Mouse (Mus musculus): ENCODE data around the gene Mycl. TPM values are rescaled to one million over a fixed set of nuclear protein-coding genes. Genes with fewer than 3 reads are reported as not detected.
"Not testable (repeated sequence)": the region's sequence is repeated elsewhere in the genome, so short reads cannot be mapped to it uniquely, and the experiment has no call there.

Gene Mycl
- polyA plus RNA-seq, 1 experiment from 2014 or later, result 28.6 TPM

DNA sequence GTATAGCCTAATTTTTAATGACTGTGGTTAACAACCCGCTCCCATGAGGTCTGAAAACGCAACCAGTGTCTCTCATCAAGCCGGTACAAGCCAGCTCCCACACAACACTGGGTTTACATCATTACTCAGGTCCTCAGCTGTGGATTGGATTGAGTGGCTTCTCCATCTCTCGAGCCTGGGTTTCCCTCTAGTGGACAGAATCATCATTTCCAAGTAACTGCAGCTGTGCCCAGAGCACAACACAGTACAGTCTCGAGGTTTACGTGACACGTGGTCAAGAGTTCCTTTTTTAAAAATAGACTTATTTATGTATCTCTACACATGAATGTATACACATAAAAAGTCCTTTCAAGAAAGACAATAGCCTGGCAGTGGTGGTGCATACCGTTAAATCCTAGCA lies 10.3 kb upstream of the Mycl start:
- DNase-seq (ENCODE audit: low spot score), result no peak
- peaks cover 18% of the 10 kb centered on the region for H3K4me1 ChIP-seq
- H3K27me3 ChIP-seq (ENCODE audit: low read depth, poor library complexity, severe bottlenecking), result peaks cover 45% of the 10 kb centered on the region
- H3K27ac ChIP-seq, result no peak overlapping the region
- WGBS, result 57% methylated on average over 8 of the region's 8 CpGs
- no peaks in the 10 kb centered on the region for H3K9me3 ChIP-seq (replicated peaks)
- no peak overlapping the region for H3K4me3 ChIP-seq
- H3K36me3 ChIP-seq, result no peaks in the 10 kb centered on the region

DNA sequence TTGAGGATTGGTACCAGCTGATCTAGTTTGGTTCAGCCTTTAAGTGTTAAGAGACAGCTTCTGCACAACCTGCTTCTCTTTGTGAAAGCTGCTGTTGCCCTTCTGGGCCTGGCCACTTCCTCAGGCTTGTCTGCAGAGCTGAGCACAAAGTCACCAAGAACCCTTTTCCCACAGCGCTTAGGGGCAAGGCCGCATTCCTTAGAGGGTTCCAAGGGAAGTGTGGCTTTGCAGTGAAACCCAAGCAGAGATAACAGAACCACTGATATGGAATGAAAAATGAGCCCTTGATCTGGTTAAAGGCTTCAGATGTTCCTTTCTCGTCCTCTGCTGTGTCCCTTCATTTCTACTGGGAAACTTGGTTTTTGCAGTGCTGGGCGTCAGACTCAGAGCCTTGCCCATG lies 8.0 kb upstream of the Mycl start:
- Histone ChIP-seq H3K27ac (no peak overlapping the region), H3K27me3 (ENCODE audit: low read depth, poor library complexity, severe bottlenecking) (peaks cover 28% of the 10 kb centered on the region), H3K9me3 (replicated peaks) (no peaks in the 10 kb centered on the region), H3K4me1 (peaks cover 11% of the 10 kb centered on the region), H3K36me3 (no peaks in the 10 kb centered on the region), H3K4me3 (no peak overlapping the region)
- no peak for DNase-seq (ENCODE audit: low spot score)
- 85% methylated on average over 4 of the region's 4 CpGs for WGBS

DNA sequence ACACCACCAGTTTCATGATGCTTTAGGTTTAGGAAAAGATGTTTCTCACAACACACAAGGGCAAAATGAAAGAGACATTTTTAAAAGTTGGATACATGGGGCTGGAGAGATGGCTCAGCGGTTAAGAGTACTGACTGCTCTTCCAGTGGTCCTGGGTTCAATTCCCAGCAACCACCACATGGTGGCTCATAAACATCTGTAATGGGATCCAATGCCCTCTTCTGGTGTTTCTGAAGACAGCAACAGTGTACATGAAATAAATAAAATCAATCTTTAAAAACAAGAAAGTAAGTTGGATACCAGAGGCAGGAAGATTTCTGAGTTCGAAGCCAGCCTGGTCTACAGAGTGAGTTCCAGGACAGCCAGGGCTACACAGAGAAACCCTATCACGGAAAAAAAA lies 7.4 kb upstream of the Mycl start:
- H3K36me3 ChIP-seq; H3K27ac ChIP-seq; H3K4me3 ChIP-seq; H3K4me1 ChIP-seq; H3K9me3 ChIP-seq (replicated peaks); DNase-seq (ENCODE audit: low spot score): not testable (repeated sequence)
- H3K27me3 ChIP-seq (ENCODE audit: low read depth, poor library complexity, severe bottlenecking), result peaks cover 22% of the 10 kb centered on the region
- WGBS, result 65% methylated on average over 3 of the region's 3 CpGs

DNA sequence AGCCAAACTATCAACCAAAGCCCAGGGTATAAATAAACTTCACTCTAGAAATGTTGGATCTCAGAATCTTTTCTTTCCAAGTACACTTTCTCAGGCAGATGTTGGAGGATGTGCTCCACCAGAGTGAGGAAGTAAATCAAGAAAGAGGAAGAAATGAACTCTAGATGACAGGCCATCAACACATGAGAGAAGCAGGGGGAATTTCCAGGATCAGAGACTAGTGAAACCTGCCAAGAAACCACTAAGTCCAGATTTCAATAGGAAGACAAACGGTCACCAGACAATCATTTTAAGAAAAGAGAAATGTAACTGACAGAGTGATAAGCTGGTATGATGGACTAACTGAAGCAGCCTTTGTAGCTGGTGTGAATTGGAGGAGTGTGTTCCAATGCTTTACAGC lies 4.3 kb upstream of the Mycl start:
- no peaks in the 10 kb centered on the region for H3K9me3 ChIP-seq (replicated peaks)
- H3K36me3 ChIP-seq, result no peaks in the 10 kb centered on the region; the same call in 1 of the 2 replicates
- H3K27me3 ChIP-seq (ENCODE audit: low read depth, poor library complexity, severe bottlenecking), result no peaks in the 10 kb centered on the region
- H3K4me3 ChIP-seq, result no peak overlapping the region
- WGBS, result 87% methylated on average over 1 of the region's 1 CpGs
- DNase-seq (ENCODE audit: low spot score), result no peak
- peaks cover 11% of the 10 kb centered on the region; the same call in 1 of the 2 replicates for H3K4me1 ChIP-seq
- H3K27ac ChIP-seq, result no peak overlapping the region

DNA sequence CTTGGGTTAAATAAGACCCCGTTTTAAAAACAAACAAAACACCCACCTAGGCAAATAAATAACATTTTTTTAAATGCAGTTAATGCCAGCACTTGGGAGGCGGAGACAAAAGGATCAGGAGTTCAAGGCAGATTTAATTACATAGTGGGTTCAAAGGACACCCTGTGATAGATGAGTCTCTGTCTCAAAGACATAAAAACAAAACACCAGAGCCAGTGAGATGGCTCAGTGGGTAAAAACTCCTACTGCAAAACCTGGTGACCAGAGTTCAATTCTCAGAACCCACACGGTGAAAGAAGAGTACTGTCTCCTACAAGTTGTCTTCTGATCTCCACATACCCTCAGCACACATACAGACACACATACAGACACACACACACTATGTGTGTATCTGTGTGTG lies 3.2 kb upstream of the Mycl start:
- H3K27ac ChIP-seq, result no peak overlapping the region
- H3K9me3 ChIP-seq (replicated peaks), result no peaks in the 10 kb centered on the region
- DNase-seq (ENCODE audit: low spot score), result no peak
- H3K4me1 ChIP-seq, result peaks cover 21% of the 10 kb centered on the region
- H3K27me3 ChIP-seq (ENCODE audit: low read depth, poor library complexity, severe bottlenecking), result peaks cover 5% of the 10 kb centered on the region; the same call in 1 of the 2 replicates
- WGBS, result 64% methylated on average over 3 of the region's 3 CpGs
- H3K4me3 ChIP-seq, result no peak overlapping the region
- H3K36me3 ChIP-seq, result no peaks in the 10 kb centered on the region; the same call in 1 of the 2 replicates

DNA sequence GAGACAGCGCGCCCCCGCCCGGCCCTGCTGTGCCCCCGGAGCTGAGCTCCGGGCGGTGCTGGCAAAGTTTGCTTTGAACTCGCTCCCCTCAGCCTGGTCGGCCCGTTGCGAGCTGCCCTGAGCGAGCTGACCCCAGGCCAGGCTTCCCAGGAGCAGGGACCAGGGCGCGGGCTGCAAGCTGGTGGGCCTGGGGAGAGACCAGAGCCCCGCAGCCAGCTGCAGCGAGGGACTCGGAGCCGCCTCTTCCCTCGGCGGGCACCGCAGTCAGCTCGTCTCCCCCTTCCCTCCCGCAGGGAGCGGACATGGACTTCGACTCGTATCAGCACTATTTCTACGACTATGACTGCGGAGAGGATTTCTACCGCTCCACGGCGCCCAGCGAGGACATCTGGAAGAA lies 767 bp downstream of the Mycl start:
- peak overlapping the region; percentile 82 for H3K4me3 ChIP-seq
- peaks cover 55% of the 10 kb centered on the region for H3K4me1 ChIP-seq
- 0% methylated on average over 32 of the region's 32 CpGs for WGBS
- peaks cover 33% of the 10 kb centered on the region for H3K27me3 ChIP-seq (ENCODE audit: low read depth, poor library complexity, severe bottlenecking)
- peak overlapping the region; percentile 93 for H3K27ac ChIP-seq
- DNase-seq (ENCODE audit: low spot score), result no peak
- H3K36me3 ChIP-seq, result peaks cover 14% of the 10 kb centered on the region
- no peaks in the 10 kb centered on the region for H3K9me3 ChIP-seq (replicated peaks)

DNA sequence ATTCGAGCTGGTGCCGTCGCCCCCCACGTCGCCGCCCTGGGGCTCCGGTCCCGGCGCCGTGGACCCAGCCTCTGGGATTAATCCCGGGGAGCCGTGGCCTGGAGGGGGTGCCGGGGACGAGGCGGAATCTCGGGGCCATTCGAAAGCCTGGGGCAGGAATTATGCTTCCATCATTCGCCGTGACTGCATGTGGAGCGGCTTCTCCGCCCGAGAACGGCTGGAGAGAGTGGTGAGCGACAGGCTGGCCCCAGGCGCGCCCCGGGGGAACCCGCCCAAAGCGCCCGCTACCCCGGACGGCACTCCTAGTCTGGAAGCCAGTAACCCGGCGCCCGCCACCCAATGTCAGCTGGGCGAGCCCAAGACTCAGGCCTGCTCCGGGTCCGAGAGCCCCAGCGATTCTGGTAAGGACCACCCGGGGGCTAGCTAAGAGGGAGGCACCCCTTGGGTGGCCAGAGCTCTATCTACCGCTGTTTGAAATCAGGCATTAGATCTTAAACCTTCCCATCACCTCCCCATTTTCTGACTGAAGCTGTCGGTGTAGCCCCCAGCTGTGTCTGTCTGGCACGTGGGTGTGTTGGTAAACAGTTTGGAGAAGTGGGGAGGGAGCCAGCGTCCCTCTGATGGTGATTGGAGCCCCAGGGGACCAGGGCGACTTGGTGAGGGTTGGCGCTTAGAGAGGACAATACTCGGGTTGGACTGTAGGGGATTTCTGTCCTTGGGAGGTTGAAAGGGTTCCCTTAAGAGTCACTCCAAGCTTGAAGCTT lies 1.3 kb downstream of the Mycl start:
- peaks cover 33% of the 10 kb centered on the region for H3K27me3 ChIP-seq (ENCODE audit: low read depth, poor library complexity, severe bottlenecking)
- H3K4me1 ChIP-seq, result peaks cover 61% of the 10 kb centered on the region
- H3K36me3 ChIP-seq, result peaks cover 20% of the 10 kb centered on the region
- H3K27ac ChIP-seq, result peak overlapping the region; percentile 93
- DNase-seq (ENCODE audit: low spot score), result peak; percentile 62
- H3K4me3 ChIP-seq, result peak overlapping the region; percentile 82
- no peaks in the 10 kb centered on the region for H3K9me3 ChIP-seq (replicated peaks)
- WGBS, result under 1% methylated on average over 47 of the region's 47 CpGs

DNA sequence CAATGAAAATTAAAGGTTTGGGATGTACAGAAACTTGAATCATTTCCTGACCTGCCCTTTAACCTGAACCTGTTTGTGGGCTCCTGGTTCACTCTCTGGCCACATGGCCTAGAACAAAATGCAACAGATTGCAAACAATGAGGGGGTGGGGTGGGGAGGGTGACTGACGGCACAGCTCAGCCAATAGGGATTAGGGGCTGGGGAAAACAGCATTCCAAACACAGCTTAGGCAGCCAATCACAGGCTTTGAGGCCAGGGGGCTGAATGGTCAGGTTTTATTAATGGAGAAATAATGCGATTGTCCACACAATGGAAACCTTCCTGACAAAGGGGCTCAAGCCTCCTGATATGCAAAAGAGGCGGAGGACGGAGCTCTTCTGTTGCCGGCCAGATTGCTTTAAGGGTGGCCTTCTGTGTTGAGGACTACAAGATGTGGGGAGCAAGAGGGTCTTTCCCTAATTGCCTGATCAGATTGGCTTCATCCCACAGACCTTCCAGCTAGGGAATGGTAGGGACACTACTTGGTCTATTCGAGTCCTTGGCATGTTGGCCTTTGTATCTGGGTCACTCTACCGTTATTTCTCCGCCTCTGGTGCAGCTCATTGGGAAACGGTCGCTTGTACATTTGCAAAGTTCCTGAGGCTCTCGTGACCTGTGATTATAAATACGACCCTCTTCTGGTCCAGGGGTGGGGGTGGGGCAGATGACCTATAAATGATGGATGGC lies 3.2 kb downstream of the Mycl start:
- 10% methylated on average over 12 of the region's 12 CpGs for WGBS
- peaks cover 22% of the 10 kb centered on the region for H3K36me3 ChIP-seq
- peak; percentile 72 for DNase-seq (ENCODE audit: low spot score)
- peaks cover 33% of the 10 kb centered on the region for H3K27me3 ChIP-seq (ENCODE audit: low read depth, poor library complexity, severe bottlenecking)
- H3K4me3 ChIP-seq, result peak overlapping the region; percentile 82
- H3K27ac ChIP-seq, result peak overlapping the region; percentile 73
- H3K4me1 ChIP-seq, result peaks cover 63% of the 10 kb centered on the region
- no peaks in the 10 kb centered on the region for H3K9me3 ChIP-seq (replicated peaks)

DNA sequence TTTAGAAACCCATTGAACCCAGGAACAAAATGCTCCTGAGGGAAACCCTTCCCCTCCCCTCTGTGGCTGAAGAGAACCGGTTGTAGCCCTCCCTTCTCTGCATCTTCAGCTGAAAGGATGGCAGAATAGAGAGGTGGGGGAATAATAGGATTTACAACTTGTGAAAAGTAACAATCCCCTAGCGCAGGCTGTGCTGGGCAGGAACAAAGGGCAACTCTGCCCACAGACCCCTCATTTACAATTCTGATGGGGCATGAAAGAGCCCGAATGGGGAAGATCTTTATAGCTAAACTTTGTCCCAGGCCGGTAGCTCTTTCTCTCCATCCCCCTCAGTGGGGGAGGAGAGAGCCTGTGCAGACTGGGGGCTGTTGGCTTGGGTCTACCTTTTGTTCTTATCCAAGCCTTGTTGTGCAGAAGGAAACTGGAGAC lies 3.8 kb downstream of the Mycl start:
- Histone ChIP-seq H3K4me1 (peaks cover 63% of the 10 kb centered on the region), H3K27me3 (ENCODE audit: low read depth, poor library complexity, severe bottlenecking) (peaks cover 33% of the 10 kb centered on the region), H3K36me3 (peaks cover 22% of the 10 kb centered on the region), H3K4me3 (peak overlapping the region; percentile 82), H3K9me3 (replicated peaks) (no peaks in the 10 kb centered on the region), H3K27ac (peak overlapping the region; percentile 73)
- 8% methylated on average over 4 of the region's 4 CpGs for WGBS
- DNase-seq (ENCODE audit: low spot score), result no peak

DNA sequence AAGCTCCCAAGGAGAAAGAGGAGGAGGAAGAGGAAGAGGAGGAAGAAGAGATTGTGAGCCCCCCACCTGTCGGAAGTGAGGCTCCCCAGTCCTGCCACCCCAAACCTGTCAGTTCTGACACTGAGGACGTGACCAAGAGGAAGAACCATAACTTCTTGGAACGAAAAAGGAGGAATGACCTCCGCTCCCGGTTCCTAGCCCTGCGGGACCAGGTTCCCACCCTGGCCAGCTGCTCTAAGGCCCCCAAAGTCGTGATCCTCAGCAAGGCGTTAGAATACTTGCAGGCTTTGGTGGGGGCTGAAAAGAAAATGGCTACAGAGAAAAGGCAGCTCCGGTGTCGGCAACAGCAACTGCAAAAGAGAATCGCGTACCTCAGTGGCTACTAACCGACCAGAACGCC lies 4.7 kb downstream of the Mycl start:
- peaks cover 22% of the 10 kb centered on the region for H3K36me3 ChIP-seq
- H3K4me3 ChIP-seq, result no peak overlapping the region
- peak overlapping the region; percentile 73; the same call in 1 of the 2 replicates for H3K27ac ChIP-seq
- H3K4me1 ChIP-seq, result peaks cover 69% of the 10 kb centered on the region
- 74% methylated on average over 14 of the region's 14 CpGs for WGBS
- H3K9me3 ChIP-seq (replicated peaks), result no peaks in the 10 kb centered on the region
- H3K27me3 ChIP-seq (ENCODE audit: low read depth, poor library complexity, severe bottlenecking), result peaks cover 33% of the 10 kb centered on the region
- no peak for DNase-seq (ENCODE audit: low spot score)

DNA sequence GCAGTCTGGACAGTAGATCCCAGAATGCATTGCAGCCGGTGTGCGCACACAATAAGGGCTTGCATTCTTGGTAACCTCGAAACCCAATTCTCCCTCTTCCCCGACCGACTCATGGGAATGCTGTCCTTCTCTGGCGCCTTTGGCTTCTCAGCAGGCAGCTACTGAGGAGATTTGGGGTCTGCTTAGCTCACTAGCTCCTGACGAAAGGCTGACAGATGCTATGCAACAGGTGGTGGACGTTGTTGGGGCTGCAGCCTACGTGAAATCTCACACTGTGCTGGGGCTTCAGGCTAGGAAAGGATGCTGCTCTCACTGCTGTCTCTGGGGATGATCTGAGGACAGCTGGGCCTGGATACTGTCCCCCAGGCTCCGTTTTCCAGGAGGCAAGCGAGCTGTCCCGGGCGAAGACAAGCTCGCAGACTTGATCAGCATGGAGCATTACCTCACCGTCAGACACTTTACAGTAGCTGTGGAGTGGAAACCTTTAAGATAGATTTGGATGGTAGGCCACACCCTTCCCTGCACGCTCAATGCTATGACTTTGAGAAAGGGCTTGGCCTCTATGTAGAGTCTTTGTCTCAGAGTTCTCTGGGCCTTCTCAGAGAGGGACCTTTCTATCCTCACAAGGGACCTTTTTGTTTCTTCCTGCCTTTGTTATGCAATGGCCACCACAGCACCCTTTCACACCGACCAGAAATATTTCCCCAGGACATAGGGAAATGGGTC lies 5.3 kb downstream of the Mycl start:
- Histone ChIP-seq H3K27ac (no peak overlapping the region), H3K4me1 (peaks cover 67% of the 10 kb centered on the region), H3K27me3 (ENCODE audit: low read depth, poor library complexity, severe bottlenecking) (peaks cover 33% of the 10 kb centered on the region), H3K4me3 (no peak overlapping the region), H3K9me3 (replicated peaks) (no peaks in the 10 kb centered on the region), H3K36me3 (peaks cover 22% of the 10 kb centered on the region)
- no peak for DNase-seq (ENCODE audit: low spot score)
- WGBS, result 69% methylated on average over 17 of the region's 17 CpGs

DNA sequence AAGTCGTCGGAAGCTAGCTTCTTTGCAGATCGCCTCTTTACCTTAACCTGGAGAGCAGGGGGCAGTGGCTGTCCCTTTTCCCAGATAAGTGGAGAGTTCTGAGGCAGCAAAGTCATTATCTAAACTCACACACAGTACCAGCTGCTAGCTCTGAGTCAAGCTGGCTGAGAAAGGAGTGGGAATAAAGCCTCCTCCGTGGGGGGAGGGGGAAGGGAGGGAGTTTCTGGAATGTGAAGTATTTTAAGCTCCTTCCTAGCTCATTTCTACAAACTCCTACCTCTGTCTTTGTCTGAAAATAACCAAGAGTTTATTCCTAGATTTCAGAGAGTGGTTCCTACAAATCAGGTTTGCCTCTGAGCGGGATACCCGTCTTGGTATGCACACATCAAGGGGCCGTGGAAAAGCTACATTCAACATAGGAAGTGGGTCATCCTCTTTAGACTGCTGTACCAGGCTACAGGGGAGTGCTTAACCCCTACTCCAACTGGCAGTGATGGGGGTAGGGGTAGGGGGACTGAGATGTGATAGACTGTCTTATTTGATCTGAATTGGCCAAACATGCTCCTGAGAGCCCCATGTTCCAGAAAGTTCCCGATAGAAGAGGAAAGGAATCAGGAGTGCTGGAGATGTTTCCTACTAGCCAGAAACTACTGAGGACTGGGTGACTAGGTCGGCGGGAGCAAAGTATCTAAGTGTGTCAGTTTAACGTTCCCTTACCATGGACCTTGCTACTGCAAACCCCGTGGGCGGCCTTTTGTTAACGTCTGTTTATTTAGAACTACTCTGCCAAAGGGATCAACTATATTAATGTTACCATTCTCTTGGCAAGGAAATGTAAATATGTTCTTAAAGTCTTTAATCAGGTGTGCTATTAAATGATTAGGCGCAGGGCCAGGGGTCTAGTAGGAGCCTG lies 9.9 kb downstream of the Mycl start:
- Histone ChIP-seq H3K36me3 (peaks cover 17% of the 10 kb centered on the region), H3K9me3 (replicated peaks) (no peaks in the 10 kb centered on the region), H3K4me1 (peaks cover 25% of the 10 kb centered on the region), H3K27me3 (ENCODE audit: low read depth, poor library complexity, severe bottlenecking) (peaks cover 6% of the 10 kb centered on the region; the same call in 1 of the 2 replicates), H3K4me3 (no peak overlapping the region), H3K27ac (peak overlapping the region; percentile 32; the same call in 1 of the 2 replicates)
- 45% methylated on average over 15 of the region's 15 CpGs for WGBS
- DNase-seq (ENCODE audit: low spot score), result no peak

Data from limb, embryonic 10.5 days (tissue).